In genomic region chr9:77724216-77724615, GRCm38 (mm10) we compare ENCODE assay signal across 23 mouse cellular contexts. TPM values are rescaled to one million over a fixed set of nuclear protein-coding genes. Genes with fewer than 3 reads are reported as not detected.
DNase-seq lines count a peak whose midpoint lies in the region; ATAC-seq and TF ChIP-seq lines count a peak whose summit lies in the region.
"Had no signal": no experiment of that assay in that cellular context is flagged by ENCODE, and none has a peak within 500 bp of the region (broad histone marks: within the 10 kb centered on the region; RNA-seq: fewer than 3 reads in every experiment).

No protein-coding gene starts in this region.

- peak overlapping the region; percentile 55; the same call in 1 of the 2 replicates for H3K27ac ChIP-seq in kidney, adult 2 months (ENCODE audit: insufficient read depth, low read depth, low read length)
- peak overlapping the region; percentile 65 for H3K27ac ChIP-seq in liver, adult 2 months (replicated peaks; ENCODE audit: insufficient read depth, low read depth, low read length)
- H3K27ac ChIP-seq in liver, postnatal 0 days (ENCODE audit: low read depth): no peak overlapping the region
- no peak overlapping the region for H3K27ac ChIP-seq in stomach, postnatal 0 days (replicated peaks)
- H3K27ac ChIP-seq: gastrocnemius, adult 2 months; hindbrain, embryonic 12.5 days; hindbrain, embryonic 15.5 days had no signal

- H3K79me2 ChIP-seq in liver, adult 2 months (ENCODE audit: control insufficient read depth, insufficient read depth, low read length): no peaks in the 10 kb centered on the region; the same call in 1 of the 2 replicates

- no peaks in the 10 kb centered on the region for H3K36me3 ChIP-seq in kidney, adult 2 months (ENCODE audit: control insufficient read depth, insufficient read depth, low read length)
- no peaks in the 10 kb centered on the region for H3K36me3 ChIP-seq in liver, adult 2 months (ENCODE audit: control insufficient read depth, insufficient read depth, low read length)
- no peaks in the 10 kb centered on the region for H3K36me3 ChIP-seq in liver, postnatal 0 days (replicated peaks; ENCODE audit: insufficient read depth, low read length)
- no peaks in the 10 kb centered on the region for H3K36me3 ChIP-seq in stomach, postnatal 0 days (ENCODE audit: control insufficient read depth, insufficient read depth, low read length)
- H3K36me3 ChIP-seq: G1E; hindbrain, embryonic 12.5 days; hindbrain, embryonic 15.5 days had no signal

- no peak for TF ChIP-seq EP300 in liver, postnatal 0 days (IDR thresholded peaks at IDR 0.05; ENCODE audit: low read depth)
- TF ChIP-seq EP300 in stomach, postnatal 0 days (optimal IDR thresholded peaks at IDR 0.05): no peak

- WGBS in kidney, adult 2 months: 46% methylated on average over 6 of the region's 6 CpGs
- WGBS in liver, adult 2 months: 17% methylated on average over 6 of the region's 6 CpGs
- 67% methylated on average over 6 of the region's 6 CpGs for WGBS in liver, postnatal 0 days (ENCODE audit: insufficient replicate concordance)
- WGBS in stomach, postnatal 0 days: 38% methylated on average over 6 of the region's 6 CpGs

- DNase-seq in kidney, adult 2 months: peak; percentile 84
- DNase-seq in kidney, postnatal 4 days: no peak
- peak; percentile 78 for DNase-seq in liver, adult 2 months (ENCODE audit: extremely low read depth, low read depth, low spot score)
- DNase-seq in liver, postnatal 0 days: no peak
- DNase-seq in stomach, postnatal 0 days (ENCODE audit: low spot score): no peak
- DNase-seq: adrenal gland, postnatal 10 days; adrenal gland, postnatal 36 days; B cell, adult 2 months; cerebellum, adult 18-20 months; cerebellum, adult 9-10 months; cerebellum, postnatal 14 days; forebrain, postnatal 0 days; gastrocnemius, adult 2 months; gastrocnemius, postnatal 14 days; heart, adult 11 months had no signal

- TF ChIP-seq POLR2A in kidney, adult 2 months (IDR thresholded peaks at IDR 0.05; ENCODE audit: low read depth, low read length): no peak
- no peak for TF ChIP-seq POLR2A in liver, adult 2 months (IDR thresholded peaks at IDR 0.05; ENCODE audit: extremely low read depth, insufficient read depth, low read length)

- TF ChIP-seq CTCF in kidney, adult 2 months (conservative IDR thresholded peaks at IDR 0.05; ENCODE audit: insufficient read depth, insufficient read length, low read depth, low read length): no peak
- no peak for TF ChIP-seq CTCF in liver, adult 2 months (IDR thresholded peaks at IDR 0.05; ENCODE audit: low read depth, low read length)
- no peak for TF ChIP-seq CTCF in liver, postnatal 0 days (IDR thresholded peaks at IDR 0.05; ENCODE audit: low read depth)
- no peak for TF ChIP-seq CTCF in stomach, postnatal 0 days (IDR thresholded peaks at IDR 0.05; ENCODE audit: low read depth)

- no peaks in the 10 kb centered on the region for H3K27me3 ChIP-seq in kidney, adult 2 months (replicated peaks; ENCODE audit: control insufficient read depth, insufficient read depth, low read length)
- no peaks in the 10 kb centered on the region for H3K27me3 ChIP-seq in liver, adult 2 months (ENCODE audit: control insufficient read depth, insufficient read depth, low read length)
- no peaks in the 10 kb centered on the region for H3K27me3 ChIP-seq in liver, postnatal 0 days (ENCODE audit: insufficient read depth, low read length)
- no peaks in the 10 kb centered on the region for H3K27me3 ChIP-seq in stomach, postnatal 0 days (ENCODE audit: control insufficient read depth, insufficient read depth, low read length)
- H3K27me3 ChIP-seq: CH12.LX; hindbrain, embryonic 12.5 days; hindbrain, embryonic 15.5 days; Patski had no signal

- H3K4me2 ChIP-seq in liver, postnatal 0 days (ENCODE audit: low read depth, low read length): no peak overlapping the region
- H3K4me2 ChIP-seq in stomach, postnatal 0 days (replicated peaks; ENCODE audit: low read depth): no peak overlapping the region
- H3K4me2 ChIP-seq: heart, embryonic 11.5 days; hindbrain, embryonic 12.5 days; hindbrain, embryonic 15.5 days had no signal

- ATAC-seq in liver, postnatal 0 days: no peak
- ATAC-seq in stomach, postnatal 0 days (ENCODE audit: low FRiP score, low TSS enrichment): peak; percentile 39; the same call in 1 of the 2 replicates
- no peak for ATAC-seq in erythroblast, adult 5-6 weeks (replicated peaks; ENCODE audit: low FRiP score, poor library complexity, severe bottlenecking)
- ATAC-seq: forebrain, embryonic 14.5 days; forebrain, postnatal 0 days; Patski had no signal

- H3K9me3 ChIP-seq in liver, postnatal 0 days (ENCODE audit: low read length): no peaks in the 10 kb centered on the region
- no peaks in the 10 kb centered on the region for H3K9me3 ChIP-seq in stomach, postnatal 0 days (ENCODE audit: control insufficient read depth, low read length)
- H3K9me3 ChIP-seq: G1E; hindbrain, embryonic 12.5 days; hindbrain, embryonic 15.5 days had no signal

- no peak overlapping the region for H3K4me3 ChIP-seq in kidney, adult 2 months (ENCODE audit: insufficient read depth, low read depth, low read length)
- no peak overlapping the region for H3K4me3 ChIP-seq in liver, adult 2 months (ENCODE audit: insufficient read depth, low read depth, low read length)
- no peak overlapping the region for H3K4me3 ChIP-seq in liver, postnatal 0 days (ENCODE audit: low read depth, low read length)
- no peak overlapping the region for H3K4me3 ChIP-seq in stomach, postnatal 0 days (ENCODE audit: low read depth, low read length)
- H3K4me3 ChIP-seq: gastrocnemius, adult 2 months; hindbrain, embryonic 12.5 days; hindbrain, embryonic 15.5 days had no signal

- H3K4me1 ChIP-seq in kidney, adult 2 months (ENCODE audit: control insufficient read depth, insufficient read depth, low read length): peaks cover 13% of the 10 kb centered on the region
- H3K4me1 ChIP-seq in liver, adult 2 months (ENCODE audit: control insufficient read depth, insufficient read depth, low read length): peaks cover 15% of the 10 kb centered on the region
- peaks cover 7% of the 10 kb centered on the region; the same call in 1 of the 2 replicates for H3K4me1 ChIP-seq in liver, postnatal 0 days (ENCODE audit: insufficient read depth)
- H3K4me1 ChIP-seq in stomach, postnatal 0 days (replicated peaks; ENCODE audit: control insufficient read depth, insufficient read depth): no peaks in the 10 kb centered on the region
- H3K4me1 ChIP-seq: hindbrain, embryonic 12.5 days; hindbrain, embryonic 15.5 days had no signal

- H3K9ac ChIP-seq in liver, adult 2 months (ENCODE audit: low read depth, low read length): no peak overlapping the region
- no peak overlapping the region for H3K9ac ChIP-seq in liver, postnatal 0 days (replicated peaks)
- no peak overlapping the region for H3K9ac ChIP-seq in stomach, postnatal 0 days (ENCODE audit: low read length)
- H3K9ac ChIP-seq: forebrain, postnatal 0 days; hindbrain, embryonic 12.5 days; hindbrain, embryonic 15.5 days had no signal

RNA-seq across cellular contexts. Expression of gene Gclc, which starts 30.1 kb away (rescaled TPM):
- polyA plus RNA-seq in kidney, adult 2 months (2012; rRNA removed): 88.7 and 99.9 TPM in 2 replicates
- 122 and 173 TPM in 2 replicates for total RNA-seq in liver, adult 2 months (2014; rRNA removed)
- 125 and 136 TPM in 2 replicates for polyA plus RNA-seq in liver, adult 2 months (2012; rRNA removed)
- 22.9 and 24.0 TPM in 2 replicates for polyA plus RNA-seq in liver, postnatal 0 days (2015; fragmentation: Nextera tagmentation; extraction: Ambion mirVana)
- polyA plus RNA-seq in stomach, postnatal 0 days (2015; fragmentation: Nextera tagmentation; extraction: Ambion mirVana): 18.1 and 20.2 TPM in 2 replicates
- 86.1 and 90.7 TPM in 2 replicates for total RNA-seq in erythroblast, adult 5-6 weeks (2015; ENCODE audit: low replicate concordance)
- total RNA-seq in erythroblast, adult 5-6 weeks (2017; ENCODE audit: low replicate concordance): 92.9 and 131 TPM in 2 replicates

Comparison
In these comparisons a context has a peak if more than half of its experiments do, and no peak if none do; other contexts are left out.
1. DNase-seq: peak in kidney, adult 2 months (single experiment) and liver, adult 2 months (single experiment); none in kidney, postnatal 4 days (0 of 2), liver, postnatal 0 days (single experiment) and stomach, postnatal 0 days (single experiment).
2. H3K27ac ChIP-seq: peak in kidney, adult 2 months (single experiment) and liver, adult 2 months (single experiment); none in liver, postnatal 0 days (single experiment) and stomach, postnatal 0 days (single experiment).